Mouse (Mus musculus) retina, adult 2 months (tissue): Measurements from ENCODE around the gene Nrde2.

Experiments
- DNase-seq: peaks from one replicate; pipeline ENCODE4 v3.0.0-alpha.2; 2012; ENCODE audit warnings: low read depth, low spot score

The Nrde2 gene

DNA sequence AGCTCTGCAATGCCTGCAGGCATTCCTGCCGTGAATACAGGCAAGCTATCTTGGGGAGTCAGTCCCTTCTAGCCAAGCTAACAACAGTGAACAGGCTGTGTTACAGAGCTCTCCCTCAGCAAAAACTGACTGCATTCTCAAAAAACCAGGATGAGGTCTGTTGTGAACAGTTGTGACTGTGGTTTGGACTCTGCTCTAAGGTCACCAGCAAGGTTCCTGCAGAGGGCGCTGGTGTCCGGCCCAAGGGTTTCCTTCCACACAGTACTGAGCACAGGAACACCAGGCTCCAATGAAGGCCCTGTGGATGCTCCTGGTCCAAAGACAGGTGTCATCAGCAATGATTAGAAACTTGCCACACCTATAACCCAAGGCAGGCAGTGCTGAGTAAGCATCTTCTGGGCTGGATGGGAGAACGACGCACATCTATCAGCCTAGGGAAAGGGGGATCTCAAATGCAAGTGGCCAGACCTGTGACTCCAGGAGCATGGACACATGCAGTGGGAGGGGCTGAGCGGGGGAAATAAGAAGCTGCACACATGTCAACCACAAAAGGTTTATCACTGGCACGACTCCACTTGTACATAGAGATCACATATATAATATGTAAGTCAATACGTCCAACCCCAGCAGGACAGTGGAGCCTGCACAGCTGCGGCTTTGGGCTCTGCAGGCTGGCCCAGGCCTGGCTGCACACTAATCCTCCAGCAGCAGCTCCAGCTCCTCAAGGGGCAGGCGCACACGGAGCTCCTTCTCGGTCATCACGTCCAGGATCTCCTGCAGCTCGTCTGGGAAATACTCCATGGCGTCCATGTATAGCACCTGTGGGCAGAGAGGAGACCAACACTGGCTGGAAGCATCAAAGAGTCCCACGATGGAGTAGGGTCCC lies 34.3 kb downstream of the Nrde2 start:
- DNase-seq = no peak

GRCm38 (mm10) chr12:100123476-100123875 lies 36.0 kb downstream of the Nrde2 start:
- no peak for DNase-seq

DNA sequence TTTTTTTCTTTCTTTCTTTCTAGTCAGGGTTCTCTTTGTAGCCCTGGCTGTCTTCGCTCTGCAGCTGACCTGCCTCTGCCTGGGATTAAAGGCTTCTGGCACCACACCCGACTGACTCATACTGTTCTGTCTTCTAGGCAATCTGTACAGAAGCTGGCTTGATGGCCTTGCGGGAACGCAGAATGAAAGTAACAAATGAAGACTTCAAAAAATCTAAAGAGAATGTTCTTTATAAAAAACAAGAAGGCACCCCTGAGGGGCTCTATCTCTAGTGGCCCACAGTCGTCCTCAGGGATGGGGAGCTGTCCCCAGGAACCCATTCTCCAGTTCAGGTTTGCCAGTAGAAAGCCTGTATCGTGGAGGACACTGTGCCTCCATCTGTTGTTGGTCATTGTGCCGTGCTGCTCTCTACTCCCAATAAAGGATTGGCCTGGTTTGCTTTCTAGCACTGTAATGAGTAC lies 36.5 kb downstream of the Nrde2 start:
- no peak for DNase-seq

DNA sequence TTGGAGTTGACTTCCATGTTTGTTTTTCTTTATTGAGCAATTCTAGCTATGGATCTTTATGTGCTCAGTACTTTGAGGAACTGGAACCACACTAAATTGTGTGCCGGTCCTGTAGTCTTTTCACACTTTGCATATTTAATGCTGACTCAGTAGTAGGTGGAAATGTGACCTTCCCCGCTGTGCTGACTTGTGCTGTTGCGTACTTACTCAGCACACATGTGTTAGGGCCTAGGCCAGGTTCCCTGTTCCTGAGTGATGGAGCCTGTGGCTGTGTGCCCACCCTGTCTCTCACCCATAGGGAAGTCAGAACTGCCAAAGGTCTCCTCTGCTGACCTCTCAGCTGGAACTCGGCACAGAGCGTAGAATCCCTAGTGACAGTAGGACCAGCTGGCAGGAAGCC lies 43.5 kb downstream of the Nrde2 start:
- no peak for DNase-seq

DNA sequence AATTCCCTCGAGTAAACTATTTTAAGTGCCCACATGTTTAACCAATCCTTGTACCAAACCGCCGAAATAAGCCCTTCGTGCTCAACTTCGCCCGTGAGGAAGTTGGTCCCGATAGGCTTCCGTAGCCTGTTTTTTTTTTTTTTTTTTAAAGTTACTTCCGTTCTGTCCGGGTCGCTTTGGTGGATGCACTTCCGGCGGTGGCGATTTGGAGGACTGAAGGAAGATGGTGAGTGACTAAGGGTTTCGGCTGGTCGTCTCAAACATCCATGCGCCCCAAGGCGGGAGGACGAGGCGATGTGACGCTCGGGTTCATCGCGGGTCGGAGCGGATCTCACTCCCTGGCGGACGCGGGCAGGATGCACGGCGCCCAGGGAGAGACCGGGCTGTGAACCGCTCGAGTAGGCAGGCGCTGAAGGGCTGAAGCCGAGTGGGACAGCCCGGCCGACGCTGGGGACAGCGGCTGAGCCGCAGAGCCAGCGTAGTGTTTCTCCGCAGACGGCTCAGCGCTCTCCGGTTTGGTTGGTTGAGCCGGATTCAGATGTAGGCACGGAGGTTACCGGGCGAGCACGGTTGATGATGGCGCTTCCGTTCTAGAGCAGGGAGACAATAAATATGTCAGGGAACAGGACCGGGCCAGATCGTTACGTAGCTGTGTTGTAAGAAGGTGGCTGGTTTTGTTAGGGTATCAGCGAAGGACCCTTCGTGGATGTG lies 49.3 kb downstream of the Nrde2 start, which contains the start of gene Psmc1:
Gene Psmc1, plus strand, starts transcription at position 169 of the 711 bp plus-strand sequence.
- peak; percentile 85 for DNase-seq

DNA sequence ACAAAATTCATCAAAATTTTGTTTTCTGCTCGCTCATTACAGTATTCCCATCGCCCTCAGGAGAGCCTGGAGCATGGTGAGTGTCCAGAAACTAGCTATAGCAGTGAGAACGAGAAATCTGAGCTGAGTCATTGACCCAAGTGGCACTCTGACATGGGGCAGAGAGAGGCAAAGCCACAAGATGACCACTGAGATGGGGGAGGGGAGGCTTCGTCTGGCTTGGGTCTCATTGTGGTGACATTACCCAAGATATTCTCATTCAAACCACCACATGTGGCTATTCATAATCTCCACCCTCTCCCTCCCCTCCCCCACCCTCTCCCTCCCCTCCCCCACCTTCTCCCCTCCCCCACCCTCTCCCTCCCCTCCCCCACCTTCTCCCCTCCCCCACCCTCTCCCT lies 52.0 kb downstream of the Nrde2 start:
- DNase-seq = no peak

- peak; percentile 59 for DNase-seq
Measured at GRCm38 (mm10) chr12:100106275-100106895, 53.1 kb downstream of the Nrde2 start.

- no peak for DNase-seq
Measured at GRCm38 (mm10) chr12:100104530-100104929, 54.9 kb downstream of the Nrde2 start.

GRCm38 (mm10) chr12:100101651-100102050 lies 57.8 kb downstream of the Nrde2 start:
- no peak for DNase-seq

DNA sequence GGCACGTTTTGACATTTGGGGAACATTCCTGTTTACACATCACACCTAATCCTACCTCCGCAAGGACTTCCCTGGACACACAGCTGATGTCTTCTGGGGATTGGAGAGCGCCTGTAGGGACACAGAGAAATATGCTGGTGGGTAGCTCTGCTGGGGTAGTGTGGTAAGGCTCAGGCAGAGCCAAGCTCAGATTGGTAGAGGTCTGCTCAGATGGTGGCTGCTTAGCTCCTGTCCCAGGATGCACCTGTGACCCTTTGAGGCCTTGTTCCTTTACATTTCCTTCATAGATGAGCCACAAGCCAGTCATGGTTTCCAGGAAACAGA lies 58.8 kb downstream of the Nrde2 start:
- no peak for DNase-seq

DNA sequence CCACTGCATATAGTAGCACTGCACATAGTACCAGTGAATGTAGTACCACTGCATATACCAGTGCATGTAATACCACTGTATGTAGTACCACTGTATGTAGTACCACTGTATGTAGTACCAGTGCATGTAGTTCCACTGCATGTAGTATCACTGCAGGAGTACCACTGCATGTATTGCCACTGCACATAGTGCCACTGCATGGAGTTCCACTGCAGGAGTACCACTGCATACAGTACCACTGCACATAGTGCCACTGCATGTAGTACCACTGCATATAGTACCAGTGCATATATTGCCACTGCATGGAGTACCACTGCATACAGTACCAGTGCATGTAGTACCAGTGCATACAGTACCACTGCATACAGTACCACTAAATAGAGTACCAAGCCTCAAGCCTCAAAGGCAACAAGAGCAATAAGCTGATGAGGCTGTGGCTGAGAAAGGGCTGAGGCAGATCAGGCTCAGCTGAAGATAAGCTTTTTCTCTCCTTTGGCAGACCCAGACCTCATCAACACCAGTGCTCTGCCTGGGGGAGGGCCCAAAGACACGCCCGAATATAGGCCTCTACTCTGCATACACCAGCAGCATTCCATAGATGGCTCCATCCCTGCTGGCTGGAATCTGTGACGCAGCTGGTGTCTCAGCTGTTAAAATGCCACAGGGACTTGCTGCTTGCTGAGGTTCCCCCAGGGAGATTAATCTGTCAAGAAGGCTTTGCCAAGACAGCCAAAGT lies 59.3 kb downstream of the Nrde2 start:
- DNase-seq = no peak

DNA sequence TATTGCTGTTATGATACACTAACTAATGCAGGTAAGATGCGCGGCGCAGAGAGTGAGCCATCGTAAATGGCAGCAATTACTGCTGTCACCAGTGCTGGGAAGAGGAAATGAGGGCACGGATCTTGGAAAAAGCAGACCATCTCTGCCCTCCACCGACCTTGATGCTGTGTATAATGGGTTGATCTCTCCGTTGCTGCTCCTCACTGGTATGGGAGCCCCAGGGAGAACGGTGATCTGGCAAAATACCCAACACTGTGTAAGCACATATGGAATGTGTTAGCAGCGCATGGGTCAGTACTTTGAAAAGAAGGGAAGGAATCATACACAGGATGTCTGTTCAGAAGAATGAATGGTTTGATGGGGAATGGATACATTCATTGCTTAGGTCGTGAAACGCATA lies 66.4 kb downstream of the Nrde2 start:
- no peak for DNase-seq

- DNase-seq = no peak
Measured at GRCm38 (mm10) chr12:100090750-100091149, 68.7 kb downstream of the Nrde2 start.

GRCm38 (mm10) chr12:100089265-100089664 lies 70.2 kb downstream of the Nrde2 start:
- no peak for DNase-seq

DNA sequence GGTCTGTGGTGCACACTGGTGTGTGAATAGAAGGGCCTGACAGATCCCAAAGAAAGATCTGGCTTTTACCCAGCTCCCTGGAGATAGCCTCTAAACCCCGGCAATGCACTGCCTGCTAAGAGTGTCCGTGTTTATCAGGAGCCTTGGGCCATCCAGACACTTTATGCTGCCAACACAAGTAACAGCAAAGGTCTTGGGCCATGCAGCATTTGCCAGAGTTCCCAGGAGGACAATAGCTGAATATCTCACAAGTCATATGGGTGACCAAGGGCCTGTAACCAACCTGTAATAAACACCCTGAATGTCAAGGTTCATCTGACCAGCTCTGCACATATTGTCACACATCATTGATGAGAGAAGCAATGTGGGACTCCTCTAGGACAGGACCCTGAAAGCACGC lies 71.4 kb downstream of the Nrde2 start:
- no peak for DNase-seq

DNA sequence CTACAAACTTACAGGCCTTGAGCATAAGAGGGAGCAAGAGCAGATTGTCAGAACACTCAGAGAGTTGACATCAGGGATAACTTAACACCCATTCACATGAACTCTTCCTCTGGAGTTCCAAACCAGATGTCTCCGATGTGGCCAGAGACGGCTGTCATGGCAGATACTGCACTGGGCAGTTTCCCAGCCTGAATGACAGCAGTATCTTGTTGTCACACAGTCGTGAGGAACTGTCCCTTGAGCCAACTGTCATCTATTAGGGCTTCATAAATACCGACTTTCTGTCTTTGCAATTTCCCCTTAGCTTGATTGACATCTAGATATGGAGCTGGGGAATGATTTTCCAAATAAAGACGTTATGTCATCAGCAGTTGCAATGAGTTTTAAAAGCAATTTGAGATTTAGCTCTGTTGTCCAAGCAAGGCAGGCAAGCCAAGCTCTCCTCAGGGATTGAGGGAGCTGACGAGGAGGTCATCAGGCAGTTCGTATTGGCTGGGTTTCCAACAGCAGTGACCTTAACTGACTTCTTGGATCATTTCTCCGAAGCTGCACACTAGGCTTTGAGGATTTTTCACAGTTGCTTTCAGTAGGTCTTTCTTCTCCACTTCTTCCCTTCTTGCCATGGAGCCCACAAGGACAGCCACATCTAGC lies 79.7 kb downstream of the Nrde2 start:
- DNase-seq = no peak

DNA sequence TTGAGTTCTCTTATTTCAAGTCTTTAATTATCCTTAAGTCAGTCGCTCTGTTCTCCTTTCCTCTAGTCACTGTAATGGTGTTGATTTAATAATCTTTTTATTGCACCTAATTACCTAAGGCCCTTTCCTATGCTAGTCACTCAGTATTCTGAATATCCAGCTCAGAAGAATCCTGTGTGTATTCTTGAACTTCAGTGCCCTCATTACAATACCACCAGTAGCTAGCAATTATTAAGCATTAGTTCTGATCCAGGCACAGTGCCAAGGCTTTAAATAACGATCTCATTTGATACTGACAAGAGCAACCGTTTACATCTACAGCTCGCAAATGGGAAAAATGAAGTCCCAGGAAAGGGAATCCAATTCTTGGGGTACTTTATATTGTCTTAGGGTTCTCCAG lies 83.7 kb downstream of the Nrde2 start:
- no peak for DNase-seq
